Mouse (Mus musculus): ENCODE data around the gene Pth1r.

The Pth1r gene

DNA sequence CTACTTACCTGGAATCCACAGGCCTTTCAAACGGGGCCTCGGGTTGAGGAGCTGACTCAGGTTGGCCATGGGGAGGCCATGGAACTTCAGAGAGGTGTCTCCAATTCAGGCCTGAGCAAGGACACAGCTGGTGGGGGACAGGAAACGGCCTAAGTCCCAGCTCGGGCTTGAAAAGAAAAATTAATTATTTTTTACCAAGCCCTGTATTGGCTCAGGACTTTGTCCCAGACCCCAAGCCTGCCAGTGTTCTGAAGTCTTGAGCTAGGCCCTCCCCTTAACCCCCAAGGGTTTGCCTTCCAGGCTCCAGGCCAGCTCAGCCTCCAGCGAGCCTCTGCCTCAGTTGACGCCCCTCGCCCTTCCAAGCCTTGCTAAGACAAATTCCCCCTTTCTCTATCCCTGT, at the start of gene Pth1r:
Gene Pth1r, minus strand, starts transcription at position 185 of the 400 bp plus-strand sequence.
- no peak for DNase-seq (ENCODE audit: low read depth)

DNA sequence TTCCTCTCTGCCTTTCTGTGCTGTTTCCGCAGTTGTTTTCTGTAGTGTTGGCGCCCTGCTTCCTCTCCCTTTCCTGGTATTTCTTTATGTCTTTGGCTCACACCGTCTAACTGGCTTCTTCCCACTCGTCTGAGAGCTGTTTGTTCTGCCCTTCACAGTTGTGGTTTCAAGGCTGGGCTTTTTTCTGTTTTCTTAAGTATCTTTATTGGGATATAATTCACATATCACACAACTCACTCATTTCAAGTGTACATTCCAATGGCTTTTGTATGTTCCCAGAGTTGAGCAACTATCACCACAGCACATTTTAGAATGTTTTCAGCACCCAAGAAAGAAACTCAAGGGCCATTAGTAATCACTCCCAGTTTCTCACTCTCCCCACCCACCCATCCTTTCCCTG, 43.5 kb upstream of the Pth1r start:
- no peak for DNase-seq (ENCODE audit: low read depth)

GRCm38 (mm10) chr9:110788169-110788568, 41.2 kb upstream of the Pth1r start:
- no peak for DNase-seq (ENCODE audit: low read depth)

- DNase-seq (ENCODE audit: low read depth) = no peak
Measured at GRCm38 (mm10) chr9:110783611-110784010, 36.7 kb upstream of the Pth1r start.

- DNase-seq (ENCODE audit: low read depth) = no peak
Measured at GRCm38 (mm10) chr9:110781731-110782130, 34.8 kb upstream of the Pth1r start.

DNA sequence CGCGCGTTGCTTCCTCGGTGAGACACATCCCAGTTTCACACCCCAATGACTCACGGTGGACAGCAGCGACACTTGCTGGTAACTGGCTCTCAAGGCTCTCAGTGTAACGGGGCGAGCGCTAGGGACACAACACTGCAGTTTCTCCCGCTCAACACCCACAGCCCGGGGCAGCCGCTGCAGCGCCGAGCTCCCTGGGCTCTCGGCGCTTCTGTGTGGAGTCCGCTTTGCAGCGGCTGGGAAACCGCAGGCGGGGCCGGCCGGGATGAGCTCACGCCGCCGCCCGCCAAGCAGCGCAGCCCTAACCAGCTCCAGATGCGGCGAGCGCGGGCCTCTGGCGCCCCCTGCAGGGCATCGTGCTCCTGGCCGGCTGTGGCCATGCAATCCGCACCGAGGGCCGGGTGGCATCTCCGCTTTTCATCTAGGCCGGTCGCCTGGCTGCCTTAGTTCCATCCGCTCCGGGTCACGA, 34.3 kb upstream of the Pth1r start:
- peak; percentile 93 for DNase-seq (ENCODE audit: low read depth)

GRCm38 (mm10) chr9:110779242-110779913, 32.4 kb upstream of the Pth1r start:
- peak; percentile 19 for DNase-seq (ENCODE audit: low read depth)

DNA sequence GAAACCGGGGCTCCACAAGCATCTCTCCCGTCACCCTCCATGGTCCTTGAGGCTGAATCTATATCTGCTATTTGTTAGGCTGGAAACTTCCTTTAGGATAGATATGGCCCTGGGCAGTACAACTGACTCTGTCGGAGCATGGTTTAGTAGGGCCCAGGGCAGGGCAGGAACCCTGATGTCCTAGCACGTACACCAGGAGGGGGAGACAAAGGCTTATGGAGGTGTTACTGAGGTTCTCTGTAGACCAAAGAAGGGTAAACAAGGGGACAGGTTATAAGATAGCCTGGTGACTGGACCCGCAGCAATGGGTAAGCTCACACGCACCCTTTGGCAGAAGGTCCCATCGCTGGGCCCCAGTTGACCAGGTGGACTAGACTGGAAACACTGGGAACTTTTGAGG, 31.6 kb upstream of the Pth1r start:
- no peak for DNase-seq (ENCODE audit: low read depth)

GRCm38 (mm10) chr9:110778100-110778499, 31.2 kb upstream of the Pth1r start:
- DNase-seq (ENCODE audit: low read depth) = no peak

DNA sequence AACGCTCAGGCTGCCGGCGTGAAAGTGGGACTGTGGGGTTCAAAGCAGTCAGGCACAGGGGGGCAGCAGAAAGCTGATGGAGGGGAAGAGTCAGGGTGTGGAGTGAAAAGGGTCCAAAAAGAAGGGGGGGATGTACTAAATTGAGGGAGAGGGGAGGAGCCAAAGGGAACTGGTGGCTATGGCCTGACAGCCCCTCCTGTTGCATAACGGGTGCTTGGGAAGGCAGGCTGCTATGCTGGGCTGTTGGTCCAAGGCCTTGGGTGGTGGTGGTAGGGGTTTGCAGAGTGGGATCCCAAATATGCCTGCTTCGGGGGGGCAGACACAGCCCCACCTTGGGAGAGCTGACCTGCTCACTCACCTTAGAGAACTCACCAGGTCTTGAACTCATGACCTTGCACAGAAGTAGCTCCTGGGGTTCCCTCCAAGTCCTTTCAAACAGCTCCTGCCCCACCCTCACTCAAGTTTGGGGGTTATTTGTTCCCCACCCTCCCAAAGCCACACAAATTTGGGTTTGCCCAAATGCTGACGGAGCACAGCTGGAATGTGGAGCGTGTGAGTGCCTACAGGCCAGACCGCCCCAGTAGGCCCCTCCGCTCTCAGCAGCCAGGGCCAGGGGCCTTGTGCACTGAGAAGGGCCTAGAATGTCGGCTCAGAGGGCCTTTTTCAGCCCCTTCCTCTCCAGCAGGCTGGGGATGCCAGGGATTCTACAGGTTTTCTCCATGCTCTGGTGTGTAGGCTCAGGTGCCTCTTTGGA, 28.5 kb upstream of the Pth1r start:
- no peak for DNase-seq (ENCODE audit: low read depth)

GRCm38 (mm10) chr9:110774403-110775268, 27.7 kb upstream of the Pth1r start:
- no peak for DNase-seq (ENCODE audit: low read depth)

GRCm38 (mm10) chr9:110772336-110772735, 25.4 kb upstream of the Pth1r start:
- no peak for DNase-seq (ENCODE audit: low read depth)

GRCm38 (mm10) chr9:110763405-110763804, 16.5 kb upstream of the Pth1r start:
- no peak for DNase-seq (ENCODE audit: low read depth)

- DNase-seq (ENCODE audit: low read depth) = no peak
Measured at GRCm38 (mm10) chr9:110762763-110763162, 15.8 kb upstream of the Pth1r start.

DNA sequence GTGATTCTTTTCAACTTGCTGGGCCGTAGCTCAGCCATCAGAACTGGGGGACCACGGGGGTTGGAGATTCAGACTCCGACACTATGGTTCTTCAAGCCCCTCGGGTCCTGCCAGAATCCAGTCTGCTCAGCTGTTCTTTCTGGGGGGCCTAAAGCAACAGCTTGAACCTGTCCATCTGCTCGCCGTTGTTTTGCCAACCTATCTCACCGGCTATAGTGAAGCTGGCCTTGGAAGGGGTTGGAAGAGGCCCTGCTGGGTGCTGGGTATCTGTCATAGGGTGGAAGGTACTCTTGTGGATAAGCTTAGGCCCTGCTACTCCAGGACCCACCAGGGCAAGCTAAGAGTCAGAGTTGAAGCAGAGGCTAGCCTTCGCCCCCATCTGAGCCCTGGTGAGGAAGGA, 13.9 kb upstream of the Pth1r start:
- DNase-seq (ENCODE audit: low read depth) = no peak

DNA sequence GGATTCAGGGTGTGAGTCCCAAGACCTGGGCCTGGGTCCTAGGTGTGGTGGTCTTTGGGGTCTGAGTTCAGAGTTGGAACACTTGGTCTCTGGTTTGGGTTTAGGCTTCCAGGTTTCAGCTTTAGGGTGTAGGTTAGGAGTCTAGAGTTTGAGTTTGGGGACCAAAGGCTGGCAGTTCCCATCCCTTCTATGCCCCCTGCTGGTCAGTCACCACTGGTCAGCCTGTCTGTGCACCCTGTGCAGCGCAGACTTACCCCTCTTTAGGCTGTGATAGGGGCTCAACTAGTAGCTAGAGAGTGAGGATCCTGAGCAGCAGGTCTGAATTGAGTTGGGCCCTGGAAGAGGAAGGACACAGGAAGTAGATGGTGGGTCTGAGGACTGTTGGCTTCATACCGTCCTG, 12.3 kb upstream of the Pth1r start:
- DNase-seq (ENCODE audit: low read depth) = peak; percentile 47

DNA sequence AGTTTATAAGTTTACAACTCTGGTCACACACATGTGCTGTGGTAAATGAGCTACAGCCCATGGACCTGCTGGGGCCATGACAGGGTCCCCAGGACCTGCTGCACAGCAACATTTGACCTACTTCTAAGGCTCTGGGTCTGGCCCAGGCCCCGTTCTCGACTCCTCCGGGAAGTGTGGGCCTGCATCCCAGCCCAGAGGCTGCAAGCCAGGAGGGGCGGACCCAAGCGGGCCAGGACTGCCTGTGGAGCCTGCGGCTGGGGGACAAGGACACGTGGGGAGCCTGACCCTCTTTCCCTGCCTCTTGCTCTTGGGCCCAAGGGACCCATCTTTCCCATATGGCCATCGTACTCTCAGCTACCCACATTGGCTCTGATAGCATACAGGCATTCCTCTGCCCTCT, 11.7 kb upstream of the Pth1r start:
- DNase-seq (ENCODE audit: low read depth) = no peak

DNA sequence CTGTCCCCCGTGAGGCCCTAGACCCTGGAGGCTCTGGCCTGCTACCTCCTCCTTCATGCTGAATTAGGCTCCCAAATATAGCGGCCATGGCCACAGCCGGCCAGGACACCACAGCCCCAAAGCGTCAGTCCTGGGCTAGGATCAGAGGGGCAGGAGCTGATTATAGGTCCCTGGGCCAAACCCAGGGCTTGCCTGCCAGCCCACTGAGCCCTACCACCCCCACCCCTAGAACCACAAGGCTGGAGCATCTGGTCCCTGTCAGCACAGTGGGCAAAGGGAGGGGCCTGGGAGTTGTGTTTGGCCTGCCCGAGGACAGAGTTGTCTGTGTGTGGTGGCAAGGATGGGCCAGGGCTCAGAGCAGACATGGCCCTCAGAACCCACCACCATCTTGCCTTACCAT, 10.9 kb upstream of the Pth1r start:
- DNase-seq (ENCODE audit: low read depth) = no peak

GRCm38 (mm10) chr9:110753773-110754172, 6.8 kb upstream of the Pth1r start:
- no peak for DNase-seq (ENCODE audit: low read depth)

DNA sequence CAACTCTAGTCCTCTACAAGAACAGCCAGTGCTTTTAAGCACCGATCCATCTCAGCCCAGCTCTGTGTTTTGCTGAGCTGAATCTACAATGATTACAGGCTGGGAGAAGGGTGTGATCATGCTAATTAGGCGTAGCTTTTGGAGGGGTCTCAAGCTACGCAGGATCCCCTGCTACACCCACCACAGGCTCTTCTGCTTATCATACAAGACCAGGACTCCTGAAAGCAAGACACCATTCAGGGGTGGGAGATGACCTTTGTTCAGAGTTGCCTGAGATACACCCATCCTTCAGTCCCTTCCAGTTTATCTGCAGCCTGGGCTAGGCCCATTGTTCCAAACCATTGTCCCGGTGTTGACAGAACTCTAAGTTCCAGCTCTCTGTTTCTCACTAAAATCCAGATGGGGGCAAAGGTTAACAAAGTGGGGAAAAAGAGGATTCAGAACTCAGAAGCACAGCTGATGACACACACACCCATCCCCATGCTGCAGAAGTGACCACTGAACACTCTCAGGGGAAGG, 6.0 kb upstream of the Pth1r start:
- DNase-seq (ENCODE audit: low read depth) = no peak

DNA sequence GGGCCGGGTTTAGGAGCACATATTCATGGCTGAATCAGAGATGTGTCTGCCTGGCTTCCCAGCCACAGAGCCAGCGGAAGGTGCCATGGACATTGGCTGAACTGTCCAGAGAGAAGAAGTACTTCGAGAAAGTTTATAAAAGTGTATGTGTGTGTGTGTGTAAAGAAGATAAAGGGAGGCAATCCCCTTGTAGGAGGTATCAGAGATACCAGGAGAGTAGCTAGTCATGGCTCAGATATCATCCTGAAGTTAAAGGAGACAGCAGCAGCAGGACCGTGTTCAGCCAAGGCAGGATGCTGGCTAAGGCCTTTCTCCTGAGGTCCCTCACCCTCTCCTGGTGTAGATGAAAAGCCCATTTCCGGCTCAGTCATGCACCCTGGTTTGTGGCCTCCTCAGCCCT, 4.5 kb upstream of the Pth1r start:
- DNase-seq (ENCODE audit: low read depth) = no peak

- no peak for DNase-seq (ENCODE audit: low read depth)
Measured at GRCm38 (mm10) chr9:110750404-110751187, 3.7 kb upstream of the Pth1r start.

Data from naive thymus-derived CD4-positive, alpha-beta T cell, adult 2 months (primary cell).